Mouse (Mus musculus) cerebellum, adult 9-10 months (tissue): Measurements from ENCODE around the gene Pnliprp2.

Source experiments
- DNase-seq: peaks from one replicate; pipeline ENCODE4 v3.0.0; 2022

Pnliprp2 gene

GRCm38 (mm10) chr19:58805191-58805779, 45.8 kb downstream of the Pnliprp2 start:
- no peak for DNase-seq

- peak; percentile 75 for DNase-seq
These were observed 46.8 kb downstream of the Pnliprp2 start for GRCm38 (mm10) chr19:58806364-58806763.

GRCm38 (mm10) chr19:58808864-58809263, 49.3 kb downstream of the Pnliprp2 start:
- no peak for DNase-seq

GRCm38 (mm10) chr19:58810536-58810935, 51.0 kb downstream of the Pnliprp2 start:
- DNase-seq = no peak

GRCm38 (mm10) chr19:58815179-58815922, 55.8 kb downstream of the Pnliprp2 start:
- DNase-seq = no peak

GRCm38 (mm10) chr19:58816453-58817041, 57.0 kb downstream of the Pnliprp2 start:
- DNase-seq = no peak

GRCm38 (mm10) chr19:58817398-58817797, 57.9 kb downstream of the Pnliprp2 start:
- DNase-seq = no peak

GRCm38 (mm10) chr19:58818571-58819415, 59.3 kb downstream of the Pnliprp2 start:
- DNase-seq = no peak

GRCm38 (mm10) chr19:58822454-58823200, 63.1 kb downstream of the Pnliprp2 start:
- DNase-seq = peak; percentile 97

- no peak for DNase-seq
These were observed 63.8 kb downstream of the Pnliprp2 start for GRCm38 (mm10) chr19:58823301-58823700.

GRCm38 (mm10) chr19:58824316-58824715, 64.8 kb downstream of the Pnliprp2 start:
- DNase-seq = no peak
